Mouse (Mus musculus) hindbrain, embryonic 14.5 days (tissue): ENCODE measurements at regions not wholly inside any gene's neighbourhood (a gene's known extent, or its start where the extent isn't known, plus 50 kb on each side); places are given as distances from the start of the nearest gene placed in this dataset.
A peak's percentile ranks its signal among the peaks of the same experiment; 100 is the strongest.

Experiments used
- ATAC-seq: fragments of 200-750 bp; cut with Nextera tagmentation; 2 replicates; pipeline ENCODE4 v1.8.0; 2017; ENCODE audit warnings: moderate number of reproducible peaks, mild to moderate bottlenecking, moderate TSS enrichment, moderate library complexity; ENCODE audit not compliant: low FRiP score
- DNase-seq: peaks from one replicate; pipeline ENCODE4 v3.0.0-alpha.2; 2015; ENCODE audit warnings: low spot score
- H3K27ac ChIP-seq: fragments of 300-500 bp; sonication (generic); 2 replicates; pipeline ENCODE4 v1.5.1; 2014; ENCODE audit warnings: mild to moderate bottlenecking, moderate library complexity
- H3K27me3 ChIP-seq: fragments of 300-500 bp; sonication (generic); 2 replicates; pipeline ENCODE4 v1.6.1; 2014; ENCODE audit warnings: mild to moderate bottlenecking, low read length, mixed read lengths; ENCODE audit not compliant: control insufficient read depth, insufficient read depth
- H3K36me3 ChIP-seq: fragments of 300-500 bp; sonication (generic); replicated peaks from 2 replicates; pipeline ENCODE4 v1.6.1; 2014; ENCODE audit not compliant: control insufficient read depth, insufficient read depth
- H3K4me1 ChIP-seq: fragments of 300-500 bp; sonication (generic); replicated peaks from 2 replicates; pipeline ENCODE4 v1.6.1; 2014; ENCODE audit warnings: antibody characterized with exemption, low read length, mixed read lengths; ENCODE audit not compliant: control insufficient read depth, insufficient read depth
- H3K4me2 ChIP-seq: fragments of 300-500 bp; sonication (generic); replicated peaks from 2 replicates; pipeline ENCODE4 v1.6.1; 2014; ENCODE audit warnings: mild to moderate bottlenecking, moderate library complexity
- H3K4me3 ChIP-seq: fragments of 300-500 bp; sonication (generic); replicated peaks from 2 replicates; pipeline ENCODE4 v1.5.1; 2014; ENCODE audit warnings: mild to moderate bottlenecking, low read length
- H3K9ac ChIP-seq: fragments of 300-500 bp; sonication (generic); 2 replicates; pipeline ENCODE4 v1.6.1; 2014
- H3K9me3 ChIP-seq: fragments of 300-500 bp; sonication (generic); 2 replicates; pipeline ENCODE4 v1.6.1; 2016; ENCODE audit warnings: low read length; ENCODE audit not compliant: control insufficient read depth
- WGBS: fragments of 180-500 bp; shearing (Covaris S2); extraction: QIAGEN DNeasy Blood & Tissue Kit; methylation state at CpG from one replicate; pipeline ENCODE4 v1.1.7; 2014; 5-methylcytosine and 5-hydroxymethylcytosine counted together

DNA sequence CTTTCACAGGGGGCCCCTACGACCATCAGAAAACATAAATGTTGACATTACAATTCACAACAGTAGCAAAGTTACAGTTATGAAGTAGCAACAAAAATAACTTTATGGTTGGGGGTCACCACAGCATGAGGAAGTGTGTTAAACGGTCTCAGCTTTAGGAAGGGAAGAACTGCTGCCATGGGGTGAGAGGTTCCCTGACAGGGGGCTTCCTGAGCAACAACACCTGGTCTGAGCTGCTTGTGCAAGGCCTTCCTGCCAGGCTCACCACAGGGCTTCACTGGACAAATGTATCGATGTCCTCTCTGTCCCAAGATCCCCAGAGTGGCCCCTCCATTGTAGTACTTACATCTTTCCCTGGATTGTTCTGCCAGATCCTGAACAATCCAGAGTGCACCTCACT, 70.7 kb upstream of the Kcng1 start:
- ATAC-seq (no peak), DNase-seq (no peak)
- Histone ChIP-seq H3K27ac (no peak overlapping the region), H3K4me3 (no peak overlapping the region), H3K9ac (no peak overlapping the region), H3K4me1 (peaks cover 9% of the 10 kb centered on the region; the same call in 1 of the 2 replicates), H3K36me3 (no peaks in the 10 kb centered on the region), H3K27me3 (no peaks in the 10 kb centered on the region), H3K4me2 (no peak overlapping the region), H3K9me3 (no peaks in the 10 kb centered on the region)
- WGBS, result 73% methylated on average over 3 of the region's 3 CpGs

DNA sequence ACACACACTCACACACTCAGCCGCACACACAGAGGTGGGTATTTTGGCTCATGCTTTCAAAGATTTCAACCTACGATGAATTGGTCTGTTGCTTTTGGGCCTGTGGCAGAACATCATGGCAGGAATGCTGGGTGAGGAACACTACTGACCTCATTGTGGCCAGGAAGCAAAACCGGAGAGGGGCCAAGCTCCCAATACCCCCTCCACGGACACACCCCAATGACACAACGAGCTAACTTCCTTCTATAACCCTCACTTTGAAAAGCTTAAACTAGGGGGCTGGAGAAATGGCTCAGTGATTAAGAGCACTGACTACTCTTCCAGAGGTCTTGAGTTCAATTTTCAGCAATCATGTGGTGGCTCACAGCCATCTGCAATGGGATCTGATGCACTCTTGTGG, 63.8 kb upstream of the Kcng1 start:
- Histone ChIP-seq H3K9ac (no peak overlapping the region), H3K4me1 (peaks cover 8% of the 10 kb centered on the region; the same call in 1 of the 2 replicates), H3K4me2 (no peak overlapping the region), H3K9me3 (no peaks in the 10 kb centered on the region), H3K27me3 (no peaks in the 10 kb centered on the region), H3K36me3 (no peaks in the 10 kb centered on the region), H3K4me3 (no peak overlapping the region), H3K27ac (no peak overlapping the region)
- DNase-seq, result no peak
- ATAC-seq, result no peak
- WGBS, result 92% methylated on average over 5 of the region's 5 CpGs

DNA sequence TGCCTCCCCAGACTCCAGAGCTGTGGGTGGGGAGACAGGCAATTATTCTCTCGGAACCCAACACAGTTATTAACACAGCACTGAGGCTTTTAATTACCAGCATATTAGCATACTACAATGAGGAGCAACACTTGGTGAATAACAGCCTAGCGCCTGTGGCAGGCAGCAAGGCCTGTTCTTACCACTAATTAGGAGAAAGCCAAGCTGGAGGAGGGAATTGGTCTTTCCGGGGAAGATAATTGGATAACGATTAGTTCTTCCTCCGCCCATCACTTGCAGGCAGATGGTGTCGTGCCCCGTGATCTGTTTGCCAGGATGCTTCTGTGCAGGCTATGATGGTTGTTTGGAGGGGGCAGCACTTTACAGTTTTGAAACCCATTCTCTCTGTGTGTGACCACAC, 62.2 kb upstream of the Kcng1 start:
- Histone ChIP-seq H3K27ac (peak overlapping the region; percentile 71), H3K27me3 (no peaks in the 10 kb centered on the region), H3K9ac (no peak overlapping the region), H3K4me3 (no peak overlapping the region), H3K4me2 (no peak overlapping the region), H3K36me3 (no peaks in the 10 kb centered on the region), H3K9me3 (no peaks in the 10 kb centered on the region), H3K4me1 (peaks cover 8% of the 10 kb centered on the region; the same call in 1 of the 2 replicates)
- peak; percentile 84 for ATAC-seq
- DNase-seq, result peak; percentile 60
- 12% methylated on average over 7 of the region's 7 CpGs for WGBS

DNA sequence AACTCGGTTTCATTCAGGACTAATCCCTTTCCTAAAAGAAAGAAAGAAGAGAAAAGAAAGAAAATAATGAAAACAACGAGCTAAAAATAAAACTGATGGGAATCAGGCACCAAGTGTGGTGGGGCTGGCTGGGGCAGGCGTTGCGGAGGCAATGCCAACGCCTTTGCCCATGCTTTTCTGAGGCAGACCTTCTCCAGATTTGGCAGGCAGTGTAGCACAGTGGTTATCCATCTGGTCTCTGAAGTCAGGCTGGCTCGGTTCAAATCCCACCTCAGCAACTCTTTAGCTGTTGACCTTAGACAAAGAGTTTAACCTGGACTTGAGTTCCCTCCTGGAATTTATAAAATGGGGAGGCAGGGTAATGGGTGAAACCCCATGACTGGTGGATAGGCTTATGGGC, 57.3 kb upstream of the Kcng1 start:
- H3K4me3 ChIP-seq, result no peak overlapping the region
- H3K9me3 ChIP-seq, result no peaks in the 10 kb centered on the region
- no peak overlapping the region for H3K27ac ChIP-seq
- no peak for ATAC-seq
- DNase-seq, result no peak
- WGBS, result 57% methylated on average over 6 of the region's 6 CpGs
- no peaks in the 10 kb centered on the region for H3K27me3 ChIP-seq
- H3K4me1 ChIP-seq, result peaks cover 16% of the 10 kb centered on the region
- H3K36me3 ChIP-seq, result no peaks in the 10 kb centered on the region
- H3K4me2 ChIP-seq, result no peak overlapping the region
- H3K9ac ChIP-seq, result no peak overlapping the region

DNA sequence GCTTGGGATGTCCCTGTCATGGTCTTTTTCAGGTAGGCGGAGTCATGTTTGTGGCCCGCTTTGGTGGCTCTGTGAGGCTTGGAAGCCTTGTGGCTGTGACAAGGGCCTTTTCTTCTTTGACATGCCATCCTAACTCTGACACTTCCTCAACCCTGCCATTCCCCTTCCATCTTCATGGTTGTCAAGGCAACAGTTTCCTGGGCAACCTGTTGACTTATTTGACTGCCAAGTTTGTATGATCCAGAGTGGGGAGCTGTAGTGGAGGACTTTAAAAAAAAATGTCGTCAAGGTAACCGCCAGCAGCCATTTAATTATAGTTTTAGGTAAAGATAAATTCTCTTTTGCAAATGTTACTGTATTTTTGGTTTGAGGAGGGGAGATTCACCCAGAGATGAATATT, 56.8 kb upstream of the Kcng1 start:
- Histone ChIP-seq H3K4me2 (no peak overlapping the region), H3K27ac (no peak overlapping the region)
- no peak for ATAC-seq

DNA sequence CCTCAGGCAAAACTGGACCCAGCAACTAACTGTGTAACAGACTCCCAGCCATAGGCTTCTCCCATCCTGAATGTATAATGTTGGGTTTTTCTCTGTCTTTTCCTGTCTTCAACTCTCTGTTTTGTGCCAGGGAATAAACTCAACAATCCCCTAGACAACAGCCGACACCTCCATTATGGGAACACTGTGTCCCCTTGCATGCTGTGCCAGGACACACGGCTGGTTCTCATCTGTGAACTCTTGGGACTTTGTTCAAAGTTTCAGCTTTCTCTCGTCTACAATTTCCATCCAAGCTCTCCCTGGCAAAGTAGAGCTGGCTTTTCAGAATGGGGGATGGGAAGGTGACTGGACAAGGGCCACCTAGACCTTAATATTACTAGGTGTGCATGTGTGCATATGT, 56.1 kb upstream of the Kcng1 start:
- H3K27ac ChIP-seq, result no peak overlapping the region
- 63% methylated on average over 3 of the region's 3 CpGs for WGBS
- H3K4me3 ChIP-seq, result no peak overlapping the region
- H3K27me3 ChIP-seq, result no peaks in the 10 kb centered on the region
- ATAC-seq (no peak), DNase-seq (no peak)
- H3K9me3 ChIP-seq, result no peaks in the 10 kb centered on the region
- H3K4me1 ChIP-seq, result peaks cover 17% of the 10 kb centered on the region
- no peak overlapping the region for H3K9ac ChIP-seq
- H3K36me3 ChIP-seq, result no peaks in the 10 kb centered on the region
- no peak overlapping the region for H3K4me2 ChIP-seq

More for the DNA sequence above, 56.8 kb upstream of the Kcng1 start:
- Histone ChIP-seq H3K4me3 (no peak overlapping the region), H3K4me1 (peaks cover 17% of the 10 kb centered on the region), H3K9ac (no peak overlapping the region), H3K27me3 (no peaks in the 10 kb centered on the region), H3K36me3 (no peaks in the 10 kb centered on the region), H3K9me3 (no peaks in the 10 kb centered on the region)
- DNase-seq, result peak; percentile 59
- 15% methylated on average over 4 of the region's 4 CpGs for WGBS

DNA sequence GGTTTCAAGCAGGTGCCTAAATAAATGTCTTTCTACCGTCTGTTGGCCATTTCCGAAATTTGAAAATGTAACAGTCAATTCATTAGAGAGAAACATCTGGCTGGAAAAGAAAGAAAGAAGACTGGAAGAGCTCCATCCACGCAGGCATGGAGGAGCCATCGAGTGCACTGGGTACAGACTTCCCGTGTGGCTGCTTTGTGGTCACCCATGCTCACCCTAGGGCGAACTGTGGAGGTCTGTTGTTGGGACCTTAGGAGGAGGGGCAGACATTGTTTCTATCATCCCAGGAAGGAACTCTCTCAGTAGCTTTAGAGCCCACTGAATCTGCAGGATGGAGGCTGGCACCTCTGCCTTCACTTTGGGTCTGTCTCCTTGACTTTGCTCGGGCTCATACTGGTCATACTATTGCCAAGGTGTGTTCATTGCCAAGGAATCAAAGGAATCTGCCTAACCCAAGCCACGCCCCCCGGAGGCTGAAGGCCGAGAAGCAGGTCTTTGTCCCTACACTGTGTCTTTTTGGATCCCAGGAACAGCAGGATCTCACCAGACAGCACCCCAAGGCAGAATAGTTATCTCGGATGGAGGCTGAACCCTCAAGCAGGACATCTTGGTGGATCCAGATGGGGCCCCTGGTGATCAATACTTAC, 54.3 kb upstream of the Kcng1 start:
- Histone ChIP-seq H3K27me3 (no peaks in the 10 kb centered on the region), H3K4me3 (no peak overlapping the region), H3K9ac (no peak overlapping the region), H3K36me3 (no peaks in the 10 kb centered on the region), H3K27ac (no peak overlapping the region), H3K9me3 (no peaks in the 10 kb centered on the region), H3K4me1 (peaks cover 15% of the 10 kb centered on the region), H3K4me2 (no peak overlapping the region)
- WGBS, result 94% methylated on average over 11 of the region's 11 CpGs
- ATAC-seq (no peak), DNase-seq (no peak)

DNA sequence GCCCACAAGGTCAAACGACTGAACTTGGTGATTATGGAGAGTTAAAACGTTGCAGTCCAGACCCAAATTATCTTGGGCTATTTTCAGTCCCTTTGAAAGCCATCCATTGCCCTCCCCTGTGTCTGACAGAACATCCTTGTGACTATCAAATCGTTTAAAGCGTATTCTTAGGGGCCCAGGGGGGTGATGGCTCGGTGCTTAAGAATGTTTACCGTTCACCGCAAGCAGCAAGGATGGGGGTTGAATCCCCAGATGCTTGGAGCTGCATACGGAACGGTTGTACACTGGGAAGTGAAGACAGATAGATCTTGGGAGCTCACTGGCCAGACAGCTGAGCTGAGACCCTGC, 52.7 kb upstream of the Kcng1 start:
- DNase-seq, result no peak
- Histone ChIP-seq H3K4me1 (peaks cover 14% of the 10 kb centered on the region), H3K9me3 (no peaks in the 10 kb centered on the region), H3K36me3 (no peaks in the 10 kb centered on the region), H3K27ac (no peak overlapping the region), H3K9ac (no peak overlapping the region), H3K4me3 (no peak overlapping the region), H3K27me3 (no peaks in the 10 kb centered on the region), H3K4me2 (no peak overlapping the region)
- no peak for ATAC-seq
- 43% methylated on average over 9 of the region's 9 CpGs for WGBS

DNA sequence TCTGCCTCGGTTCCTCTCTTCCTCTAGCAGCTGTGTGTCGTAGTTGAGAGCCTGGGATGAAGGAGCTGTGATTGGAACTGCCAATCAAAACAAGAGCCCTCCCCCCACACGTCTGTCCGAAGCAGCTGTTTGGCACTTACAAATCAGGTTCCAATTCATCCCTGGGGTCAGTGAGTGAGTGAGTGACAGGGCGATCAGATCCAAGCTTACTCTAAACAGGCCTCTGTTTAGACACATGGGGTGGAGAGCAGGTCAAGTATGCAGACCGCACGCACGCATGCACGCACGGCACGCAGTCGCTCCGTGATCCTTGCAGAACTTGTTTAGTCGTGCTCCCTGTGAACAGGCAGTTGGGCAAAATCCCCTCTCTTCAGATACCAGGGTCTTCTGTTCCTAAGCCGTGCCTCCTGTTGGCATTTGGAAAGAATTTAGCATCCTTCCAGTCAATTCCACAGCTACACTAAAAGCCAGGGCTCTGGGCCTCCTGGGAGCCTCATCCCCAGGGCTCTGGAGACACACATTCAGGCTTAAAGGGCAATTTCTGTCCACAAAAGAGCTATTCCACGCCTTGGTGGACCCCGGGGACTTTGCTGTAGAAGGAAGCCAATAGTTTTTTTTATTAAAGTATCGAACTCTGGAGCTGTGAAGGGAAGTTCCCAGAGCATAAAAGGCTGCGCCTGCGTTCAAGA, 52.2 kb upstream of the Kcng1 start:
- ATAC-seq (no peak), DNase-seq (no peak)
- Histone ChIP-seq H3K27ac (no peak overlapping the region), H3K4me3 (no peak overlapping the region), H3K9ac (no peak overlapping the region), H3K4me1 (peaks cover 14% of the 10 kb centered on the region), H3K9me3 (no peaks in the 10 kb centered on the region), H3K4me2 (no peak overlapping the region), H3K36me3 (no peaks in the 10 kb centered on the region), H3K27me3 (no peaks in the 10 kb centered on the region)
- 50% methylated on average over 20 of the region's 20 CpGs for WGBS
